Mouse (Mus musculus) midbrain, embryonic 16.5 days (tissue): ENCODE results near the gene Slc22a14. TPM values are rescaled to one million over a fixed set of nuclear protein-coding genes. Genes with fewer than 3 reads are reported as not detected.

Experiments
- ATAC-seq: fragments of 200-750 bp; cut with Nextera tagmentation; 2 replicates; pipeline ENCODE4 v1.8.0; 2017; ENCODE audit warnings: moderate TSS enrichment
- H3K27ac ChIP-seq: fragments of 300-500 bp; sonication (generic); 2 replicates; pipeline ENCODE4 v1.5.1; 2014; ENCODE audit warnings: mild to moderate bottlenecking, low read length, mixed read lengths
- H3K27me3 ChIP-seq: fragments of 300-500 bp; sonication (generic); 2 replicates; pipeline ENCODE4 v1.6.1; 2014; ENCODE audit warnings: low read depth, low read length, mixed read lengths; ENCODE audit not compliant: control insufficient read depth, insufficient read depth
- H3K36me3 ChIP-seq: fragments of 300-500 bp; sonication (generic); 2 replicates; pipeline ENCODE4 v1.6.1; 2014; ENCODE audit warnings: mild to moderate bottlenecking, low read length, moderate library complexity, mixed read lengths; ENCODE audit not compliant: control insufficient read depth, insufficient read depth
- H3K4me1 ChIP-seq: fragments of 300-500 bp; sonication (generic); 2 replicates; pipeline ENCODE4 v1.6.1; 2014; ENCODE audit warnings: mild to moderate bottlenecking, low read length, mixed read lengths; ENCODE audit not compliant: control insufficient read depth, insufficient read depth
- H3K4me2 ChIP-seq: fragments of 300-500 bp; sonication (generic); 2 replicates; pipeline ENCODE4 v1.6.1; 2014; ENCODE audit warnings: mild to moderate bottlenecking, low read length, mixed read lengths
- H3K4me3 ChIP-seq: fragments of 300-500 bp; sonication (generic); 2 replicates; pipeline ENCODE4 v1.5.1; 2014; ENCODE audit warnings: low read depth, mild to moderate bottlenecking, low read length, moderate library complexity, mixed read lengths
- H3K9ac ChIP-seq: fragments of 300-500 bp; sonication (generic); 2 replicates; pipeline ENCODE4 v1.6.1; 2014; ENCODE audit warnings: low read depth, low read length, mixed read lengths
- H3K9me3 ChIP-seq: fragments of 300-500 bp; sonication (generic); replicated peaks from 2 replicates; pipeline ENCODE4 v1.6.1; 2014; ENCODE audit warnings: mild to moderate bottlenecking, low read length, mixed read lengths; ENCODE audit not compliant: control insufficient read depth, poor library complexity, severe bottlenecking
- WGBS: fragments of 180-500 bp; shearing (Covaris S2); extraction: QIAGEN DNeasy Blood & Tissue Kit; methylation state at CpG from one replicate; pipeline ENCODE4 v1.1.7; 2014; 5-methylcytosine and 5-hydroxymethylcytosine counted together
- polyA plus RNA-seq: library from polyadenylated mRNA; unstranded; fragments of >200 nt; fragmentation: Nextera tagmentation; extraction: Ambion mirVana; gene quantifications from 2 replicates; pipeline ENCODE4 v1.2.1, GENCODE M21; 2015

Gene Slc22a14
- polyA plus RNA-seq, 1 experiment from 2014 or later, result 0.11 TPM

DNA sequence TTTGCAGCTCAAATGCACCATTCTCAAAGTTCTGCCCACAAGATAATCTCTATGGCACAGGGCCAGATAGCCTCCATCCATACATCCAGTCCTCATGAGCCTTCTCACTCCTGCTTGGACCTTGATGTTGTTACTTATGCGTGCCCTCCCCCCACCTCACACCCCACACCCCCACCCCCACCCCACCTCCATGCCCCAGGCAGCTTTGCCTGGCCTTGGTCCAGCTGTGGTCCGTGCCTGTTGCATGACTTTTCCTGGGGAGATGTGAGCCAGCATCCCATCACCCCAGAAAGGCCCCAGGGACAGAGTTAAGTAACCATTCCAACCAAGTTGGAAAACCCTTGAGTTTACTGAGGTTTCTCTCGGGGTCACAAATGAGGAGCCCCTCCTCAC lies 245.2 kb downstream of the Slc22a14 start:
- Histone ChIP-seq H3K27ac (no peak overlapping the region), H3K36me3 (no peaks in the 10 kb centered on the region), H3K9me3 (no peaks in the 10 kb centered on the region), H3K4me1 (no peaks in the 10 kb centered on the region), H3K27me3 (no peaks in the 10 kb centered on the region), H3K4me3 (no peak overlapping the region), H3K9ac (no peak overlapping the region), H3K4me2 (no peak overlapping the region)
- 82% methylated on average over 3 of the region's 3 CpGs for WGBS
- ATAC-seq, result no peak

Other genes starting within 250 kb of the Slc22a14 start
- 2.8 and 4.5 TPM in 2 replicates for gene Acaa1b, start 208.5 kb downstream of the Slc22a14 start, polyA plus RNA-seq
- gene Gm47289, start 206.4 kb downstream of the Slc22a14 start, polyA plus RNA-seq, result not detected in 2 replicates
- gene Slc22a13, start 156.5 kb downstream of the Slc22a14 start, polyA plus RNA-seq, result not detected in 2 replicates
- gene Oxsr1, start 43.1 kb downstream of the Slc22a14 start, polyA plus RNA-seq, result 13.0 and 14.6 TPM in 2 replicates
- 113 and 116 TPM in 2 replicates for gene Acaa1a, start 25.9 kb downstream of the Slc22a14 start, polyA plus RNA-seq
- 5.2 and 5.8 TPM in 2 replicates for gene Myd88, start 24.1 kb downstream of the Slc22a14 start, polyA plus RNA-seq
- 2.7 and 4.3 TPM in 2 replicates for gene Xylb, start 8.2 kb downstream of the Slc22a14 start, polyA plus RNA-seq
- gene Acvr2b, start 36.6 kb upstream of the Slc22a14 start, polyA plus RNA-seq, result 28.4 and 36.0 TPM in 2 replicates
- 53.3 and 58.6 TPM in 2 replicates for gene Exog, start 79.4 kb upstream of the Slc22a14 start, polyA plus RNA-seq
- 0.29 and 0.40 TPM in 2 replicates for gene Scn5a, start 213.5 kb upstream of the Slc22a14 start, polyA plus RNA-seq